Mouse (Mus musculus) bone marrow macrophage, adult 2 months (primary cell): ENCODE measurements around the gene Rab7.

ENCODE experiments used
- CTCF ChIP-seq: IDR thresholded peaks from 2 replicates; pipeline ENCODE4 v1.5.1; 2012; ENCODE audit warnings: low read depth, mild to moderate bottlenecking, low read length, moderate library complexity
- POLR2A ChIP-seq: IDR thresholded peaks from 2 replicates; pipeline ENCODE4 v1.6.1; 2012; ENCODE audit warnings: mild to moderate bottlenecking, low read depth, low read length, borderline replicate concordance

DNA sequence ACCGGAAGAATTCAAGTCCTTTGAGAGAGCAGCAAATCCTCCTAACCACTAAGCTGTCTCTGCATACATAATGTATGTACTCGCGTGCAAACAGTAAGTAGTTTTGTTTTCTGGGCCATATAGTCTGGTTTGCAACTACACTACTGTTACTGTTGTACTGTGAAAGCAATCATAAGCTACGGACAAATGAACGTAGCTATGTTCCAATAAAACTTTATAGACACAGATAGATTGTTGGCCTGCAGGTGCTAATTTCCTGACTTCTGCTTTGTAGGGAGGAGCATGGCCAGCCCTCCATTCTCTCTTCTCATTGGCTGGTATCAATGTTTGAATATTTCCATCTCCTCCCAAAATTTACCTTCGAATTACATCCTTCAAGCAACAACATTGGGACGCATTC lies 38.0 kb upstream of the Rab7 start:
- no peak for TF ChIP-seq CTCF
- TF ChIP-seq POLR2A = no peak
